Mouse (Mus musculus) G1E-ER4 (cell line): ENCODE measurements around the gene Fkbp5. TPM values are rescaled to one million over a fixed set of nuclear protein-coding genes. Genes with fewer than 3 reads are reported as not detected.

Experiments
- GATA1 ChIP-seq: IDR thresholded peaks from one replicate; pipeline ENCODE4 v1.8.0; 2012; ENCODE audit warnings: low read length, inconsistent platforms
- polyA plus RNA-seq: library from polyadenylated mRNA; stranded (reverse); fragments of >175 nt; gene quantifications from 2 replicates; pipeline ENCODE4 v1.2.3, GENCODE M21; 2012

The Fkbp5 gene
- polyA plus RNA-seq, 1 experiment: 19.5 TPM

DNA sequence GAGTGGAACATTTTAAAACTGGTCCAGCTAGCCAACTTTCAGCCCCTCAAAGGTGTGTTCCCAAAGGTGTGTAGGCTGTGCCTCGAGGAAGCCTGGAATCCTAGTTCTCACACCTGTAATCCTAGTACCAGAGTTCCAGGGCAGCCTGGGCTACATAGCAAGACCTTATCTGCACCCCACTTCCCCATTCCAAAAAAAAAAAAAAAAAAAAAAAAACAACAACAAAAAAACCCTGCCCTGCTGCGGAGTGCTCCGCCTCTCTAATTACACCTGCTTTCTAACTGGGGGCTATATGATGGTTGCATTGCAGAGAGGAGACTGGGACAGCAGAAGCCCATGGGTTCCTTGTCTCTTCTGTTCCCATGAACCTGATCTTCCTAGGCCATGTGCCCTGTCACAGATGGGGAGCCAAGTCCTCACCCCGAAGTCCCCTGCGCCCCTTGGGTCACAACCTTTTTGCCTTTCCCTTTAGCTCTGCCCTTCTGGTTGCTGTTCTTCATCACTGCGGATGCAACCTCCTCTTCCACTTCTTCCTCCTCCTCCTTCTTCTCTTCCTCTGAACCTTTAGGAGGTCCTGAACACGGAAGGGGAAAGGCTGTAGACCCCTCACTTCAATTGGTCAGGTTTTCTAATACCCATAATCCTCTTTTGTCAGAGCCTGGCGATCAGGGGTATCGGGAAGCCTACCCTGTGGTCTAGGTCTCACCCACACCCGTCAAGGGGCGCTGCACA is 155.2 kb downstream of the Fkbp5 start:
- no peak for TF ChIP-seq GATA1

DNA sequence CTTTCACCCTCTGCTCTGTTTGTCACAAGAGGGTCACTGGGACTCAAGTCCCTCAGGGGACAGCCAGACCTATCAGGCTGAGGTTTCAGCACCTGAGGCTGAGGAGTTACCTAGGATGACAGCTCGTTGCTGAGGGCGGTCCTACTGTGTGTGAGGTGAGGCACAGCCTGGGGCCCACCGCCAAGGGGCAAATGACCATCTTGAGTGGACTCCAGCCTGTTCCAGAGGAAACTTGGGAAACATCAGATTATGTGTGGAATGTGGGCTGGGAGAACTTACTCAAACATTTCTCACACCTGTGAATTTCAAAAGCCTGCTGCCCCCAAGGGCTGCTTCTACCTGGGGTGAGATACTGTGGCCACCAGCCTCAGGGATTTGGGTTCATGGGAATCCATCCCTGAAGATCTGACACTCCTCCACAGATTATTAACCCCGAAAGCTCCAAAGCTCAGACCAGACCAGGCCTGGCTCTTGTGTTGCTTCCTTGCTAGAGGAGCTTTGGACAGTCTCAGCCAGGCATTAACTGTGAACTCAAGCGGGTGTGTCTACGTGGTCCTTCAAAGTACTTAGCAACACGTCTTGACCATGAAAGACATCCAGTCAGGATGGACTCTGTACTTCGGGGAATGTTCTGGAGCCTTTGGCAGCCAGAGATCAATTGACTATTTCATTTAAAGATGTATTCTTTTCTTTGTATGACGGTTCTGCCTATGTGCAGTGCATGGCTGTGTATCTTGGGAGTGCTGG is 156.6 kb downstream of the Fkbp5 start:
- no peak for TF ChIP-seq GATA1

GRCm38 (mm10) chr17:28355871-28356270 is 161.5 kb downstream of the Fkbp5 start:
- no peak for TF ChIP-seq GATA1

GRCm38 (mm10) chr17:28352018-28352417 is 165.3 kb downstream of the Fkbp5 start:
- TF ChIP-seq GATA1: no peak

DNA sequence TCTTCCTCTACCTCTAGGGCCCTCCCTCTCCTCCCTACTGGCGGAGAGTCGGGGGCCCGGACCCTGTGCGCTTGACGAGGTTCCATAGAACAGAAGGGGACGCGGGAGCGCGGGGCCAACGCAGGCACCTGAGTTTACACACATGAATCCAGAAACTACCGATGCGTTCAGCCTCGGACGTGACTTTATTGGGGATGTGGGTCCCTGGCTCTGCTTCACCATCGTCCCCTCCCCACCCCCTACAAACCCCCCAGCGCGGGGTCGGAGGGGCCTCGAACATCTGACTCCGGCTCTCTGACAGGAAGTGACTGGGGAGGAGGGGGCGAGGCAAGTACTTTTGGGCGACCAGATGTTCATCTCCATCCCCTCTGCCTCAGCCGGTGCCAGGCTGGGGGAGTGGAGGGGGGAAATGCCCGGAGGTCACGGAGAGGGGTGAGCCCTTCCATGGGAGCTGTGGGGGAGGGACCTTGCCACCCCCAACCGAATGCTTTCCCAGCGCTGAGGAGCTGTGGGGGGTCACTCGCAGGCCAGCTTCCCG is 165.9 kb downstream of the Fkbp5 start:
- TF ChIP-seq GATA1: no peak

DNA sequence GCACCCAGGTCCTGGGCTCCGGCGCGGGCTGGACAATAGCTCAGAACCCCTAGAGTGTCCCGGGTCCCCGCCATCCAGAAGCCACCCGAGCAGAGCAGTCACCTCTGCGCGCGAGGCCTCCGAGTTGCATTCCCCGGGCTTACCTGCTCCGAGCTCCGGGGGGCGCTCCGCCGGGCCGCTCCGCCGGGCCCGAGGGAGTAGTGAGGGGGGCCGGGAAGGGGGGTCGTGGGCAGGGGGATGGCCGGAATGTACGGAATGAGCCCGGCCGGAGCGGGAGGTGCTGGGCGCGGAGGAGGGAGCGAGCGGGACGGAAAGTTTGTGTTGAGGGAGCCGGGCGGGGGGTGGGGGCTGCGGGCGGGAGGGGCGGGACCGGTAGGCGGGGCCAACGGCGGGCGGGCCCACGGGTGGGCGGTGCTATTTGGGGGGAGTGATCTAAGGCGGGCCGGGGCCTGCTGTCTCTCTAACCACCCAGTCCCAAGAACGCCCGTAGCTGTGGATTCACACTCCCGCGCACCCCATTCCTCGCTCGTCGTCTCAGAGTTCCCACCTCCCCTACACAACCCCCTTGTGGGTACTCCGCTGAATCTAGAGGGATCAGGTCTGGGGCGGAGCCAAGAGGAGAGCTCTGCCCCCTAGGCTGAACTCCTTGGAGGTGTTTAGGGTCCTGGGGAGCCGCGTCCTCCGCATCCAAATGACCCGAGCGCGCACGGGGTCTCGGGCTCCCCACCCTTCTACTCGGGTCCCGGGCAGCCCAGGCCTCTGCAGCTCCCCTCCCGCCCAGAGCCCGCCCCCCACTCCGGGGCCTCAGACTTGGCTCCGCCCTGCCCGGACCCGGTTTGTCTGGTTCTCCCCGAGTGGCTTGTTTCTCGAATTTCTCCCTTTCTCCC is 166.6 kb downstream of the Fkbp5 start, which contains the start of gene Tead3:
Gene Tead3, minus strand, starts transcription at position 352 of the 887 bp plus-strand sequence.
- TF ChIP-seq GATA1: no peak

DNA sequence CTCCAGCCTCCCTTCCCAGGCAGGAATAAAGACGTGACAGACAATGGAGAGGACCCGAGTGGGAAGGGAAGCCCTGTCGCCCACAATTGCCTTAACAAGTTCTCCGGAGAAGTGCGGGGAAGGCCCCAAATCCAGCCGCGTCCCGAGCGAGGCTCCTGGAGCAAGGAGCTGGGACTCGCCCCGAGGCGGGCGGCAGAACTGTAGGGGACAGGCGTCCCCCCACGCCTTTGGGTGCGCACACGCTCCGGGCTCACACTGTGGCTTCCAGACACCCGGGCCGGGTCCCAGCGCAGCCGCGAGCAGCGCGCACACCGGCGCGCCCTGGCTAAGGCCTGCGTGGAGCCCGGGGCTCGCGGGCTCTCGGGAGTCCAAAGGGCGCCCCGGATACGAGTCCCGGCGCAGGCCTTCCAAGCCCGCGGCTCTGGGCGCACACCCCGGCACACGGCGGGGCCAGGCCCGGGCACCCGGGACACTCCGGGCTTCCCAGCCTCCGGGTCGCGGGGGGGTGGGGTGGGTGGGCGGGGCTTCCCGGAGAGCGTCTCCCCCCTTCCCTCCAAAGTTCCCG is 167.3 kb downstream of the Fkbp5 start:
- no peak for TF ChIP-seq GATA1

DNA sequence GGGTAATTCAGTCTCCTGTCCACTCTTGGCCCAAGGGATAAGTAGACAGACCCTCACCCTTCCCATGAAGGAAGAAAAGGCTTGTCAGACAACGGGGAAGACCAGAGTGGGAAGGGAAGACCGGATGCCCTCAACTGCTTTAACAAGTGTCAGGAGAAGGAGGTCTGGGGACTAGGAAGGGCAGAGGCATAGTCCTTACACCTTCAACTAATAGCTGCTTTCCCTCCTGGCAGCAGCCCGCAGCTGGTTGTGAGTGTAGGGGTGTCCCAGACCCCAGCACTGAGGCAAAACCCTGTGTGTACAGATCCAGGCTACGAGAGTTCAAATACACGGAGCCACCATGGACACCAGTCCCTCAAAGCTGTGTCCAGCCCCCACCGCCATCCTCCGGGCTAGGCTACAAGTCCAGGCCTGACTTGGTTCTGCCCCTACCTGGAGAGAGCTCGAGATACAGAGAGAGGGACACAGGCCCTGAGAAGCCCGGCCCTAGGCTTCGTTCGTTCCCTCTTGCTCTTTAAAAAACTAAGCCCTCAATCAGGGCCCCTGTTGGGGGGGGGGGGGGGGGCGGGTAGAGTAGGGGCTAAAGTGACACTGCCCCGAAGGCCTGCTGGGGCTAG is 168.0 kb downstream of the Fkbp5 start:
- TF ChIP-seq GATA1: no peak

Other genes starting within 250 kb of the Fkbp5 start
- gene Fance, start 204.0 kb downstream of the Fkbp5 start, polyA plus RNA-seq: 119 and 121 TPM in 2 replicates
- gene Rpl10a, start 189.1 kb downstream of the Fkbp5 start, polyA plus RNA-seq: 5,540 and 6,446 TPM in 2 replicates
- gene Tead3, start 166.7 kb downstream of the Fkbp5 start, polyA plus RNA-seq: 4.6 and 4.7 TPM in 2 replicates
- gene Tulp1, start 152.3 kb downstream of the Fkbp5 start, polyA plus RNA-seq: 0.29 and 0.31 TPM in 2 replicates
- not detected in 2 replicates for gene Armc12, start 13.3 kb upstream of the Fkbp5 start, polyA plus RNA-seq
- not detected in 2 replicates for gene Clpsl2, start 31.9 kb upstream of the Fkbp5 start, polyA plus RNA-seq
- gene Clps, start 43.2 kb upstream of the Fkbp5 start, polyA plus RNA-seq: not detected in 2 replicates
- not detected in 2 replicates for gene Lhfpl5, start 58.1 kb upstream of the Fkbp5 start, polyA plus RNA-seq
- gene Srpk1, start 105.2 kb upstream of the Fkbp5 start, polyA plus RNA-seq: 46.2 and 97.6 TPM in 2 replicates
- 0.05 and 0.40 TPM in 2 replicates for gene Slc26a8, start 172.7 kb upstream of the Fkbp5 start, polyA plus RNA-seq
- 62.6 and 98.9 TPM in 2 replicates for gene Mapk14, start 173.8 kb upstream of the Fkbp5 start, polyA plus RNA-seq
- gene AC170998.1, start 208.6 kb upstream of the Fkbp5 start, polyA plus RNA-seq: 0.18 and 0.32 TPM in 2 replicates